Mouse (Mus musculus): ENCODE results near the gene Plau.

Plau gene

GRCm38 (mm10) chr14:20804964-20805672 lies 31.3 kb upstream of the Plau start:
- intact Hi-C loops (cut with DNase I): loop anchor here (10.0 kb wide), 1 partner anchor 190 kb away; no protein-coding TSS in a partner anchor

GRCm38 (mm10) chr14:20806116-20806840 lies 30.2 kb upstream of the Plau start:
- intact Hi-C loops (cut with DNase I): loop anchor here (10.0 kb wide), 1 partner anchor 189 kb away; no protein-coding TSS in a partner anchor

- intact Hi-C loops (cut with DNase I): loop anchor here (10.0 kb wide), 1 partner anchor 185 kb away; no protein-coding TSS in a partner anchor
Measured at GRCm38 (mm10) chr14:20809349-20809748, 27.1 kb upstream of the Plau start.

GRCm38 (mm10) chr14:20809820-20810219 lies 26.6 kb upstream of the Plau start:
- intact Hi-C loops (cut with DNase I): loop anchor here (10.0 kb wide), 1 partner anchor 185 kb away; no protein-coding TSS in a partner anchor

GRCm38 (mm10) chr14:20811236-20811635 lies 25.2 kb upstream of the Plau start:
- intact Hi-C loops (cut with DNase I): no loop called here

GRCm38 (mm10) chr14:20811779-20812406 lies 24.6 kb upstream of the Plau start:
- intact Hi-C loops (cut with DNase I): no loop called here

- intact Hi-C loops (cut with DNase I): no loop called here
Measured at GRCm38 (mm10) chr14:20815448-20815847, 21.0 kb upstream of the Plau start.

GRCm38 (mm10) chr14:20824517-20824916 lies 11.9 kb upstream of the Plau start:
- intact Hi-C loops (cut with DNase I): no loop called here

GRCm38 (mm10) chr14:20825516-20825915 lies 10.9 kb upstream of the Plau start:
- intact Hi-C loops (cut with DNase I): no loop called here

GRCm38 (mm10) chr14:20827061-20827460 lies 9.4 kb upstream of the Plau start:
- intact Hi-C loops (cut with DNase I): no loop called here

- intact Hi-C loops (cut with DNase I): no loop called here
Measured at GRCm38 (mm10) chr14:20827491-20827890, 9.0 kb upstream of the Plau start.

GRCm38 (mm10) chr14:20828524-20828923 lies 7.9 kb upstream of the Plau start:
- intact Hi-C loops (cut with DNase I): no loop called here

GRCm38 (mm10) chr14:20829523-20830366 lies 6.7 kb upstream of the Plau start:
- intact Hi-C loops (cut with DNase I): no loop called here

- intact Hi-C loops (cut with DNase I): no loop called here
Measured at GRCm38 (mm10) chr14:20831141-20831910, 5.1 kb upstream of the Plau start.

- intact Hi-C loops (cut with DNase I): no loop called here
Measured at GRCm38 (mm10) chr14:20831915-20832314, 4.5 kb upstream of the Plau start.

GRCm38 (mm10) chr14:20833525-20833924 lies 2.9 kb upstream of the Plau start:
- intact Hi-C loops (cut with DNase I): no loop called here

GRCm38 (mm10) chr14:20834136-20834535 lies 2.3 kb upstream of the Plau start:
- intact Hi-C loops (cut with DNase I): no loop called here

- intact Hi-C loops (cut with DNase I): no loop called here
Measured at GRCm38 (mm10) chr14:20836905-20837376, 481 bp downstream of the Plau start.

- intact Hi-C loops (cut with DNase I): no loop called here
Measured at GRCm38 (mm10) chr14:20837681-20838080, 1.2 kb downstream of the Plau start.

- intact Hi-C loops (cut with DNase I): no loop called here
Measured at GRCm38 (mm10) chr14:20841526-20841925, 5.1 kb downstream of the Plau start.

All from adrenal gland (tissue).